Mouse (Mus musculus) forebrain, embryonic 14.5 days (tissue): ENCODE results near the gene Hax1. TPM values are rescaled to one million over a fixed set of nuclear protein-coding genes. Genes with fewer than 3 reads are reported as not detected.

ENCODE experiments used
- ATAC-seq: fragments of 200-750 bp; cut with Nextera tagmentation; 2 replicates; pipeline ENCODE4 v1.8.0; 2017; ENCODE audit warnings: mild to moderate bottlenecking, moderate library complexity
- DNase-seq: peaks from one replicate; pipeline ENCODE4 v3.0.0-alpha.2; 2015; ENCODE audit warnings: low spot score
- H3K27ac ChIP-seq: fragments of 300-500 bp; sonication (generic); 2 replicates; pipeline ENCODE4 v1.5.1; 2014; ENCODE audit warnings: low read depth, mild to moderate bottlenecking, control low read depth, low read length, moderate library complexity
- H3K27me3 ChIP-seq: fragments of 300-500 bp; sonication (generic); replicated peaks from 2 replicates; pipeline ENCODE4 v1.6.1; 2014; ENCODE audit warnings: low read length, control low read depth, mixed read lengths; ENCODE audit not compliant: control insufficient read depth, insufficient read depth
- H3K36me3 ChIP-seq: fragments of 300-500 bp; sonication (generic); 2 replicates; pipeline ENCODE4 v1.6.1; 2014; ENCODE audit warnings: low read length, control low read depth; ENCODE audit not compliant: control insufficient read depth, insufficient read depth
- H3K4me1 ChIP-seq: fragments of 300-500 bp; sonication (generic); 2 replicates; pipeline ENCODE4 v1.6.1; 2014; ENCODE audit warnings: antibody characterized with exemption, low read length, control low read depth; ENCODE audit not compliant: control insufficient read depth, insufficient read depth
- H3K4me2 ChIP-seq: fragments of 300-500 bp; sonication (generic); 2 replicates; pipeline ENCODE4 v1.6.1; 2014; ENCODE audit warnings: mild to moderate bottlenecking, control low read depth, low read length
- H3K4me3 ChIP-seq: fragments of 300-500 bp; sonication (generic); 2 replicates; pipeline ENCODE4 v1.5.1; 2014; ENCODE audit warnings: low read depth, low read length, control low read depth
- H3K9ac ChIP-seq: fragments of 300-500 bp; sonication (generic); 2 replicates; pipeline ENCODE4 v1.6.1; 2014; ENCODE audit warnings: mild to moderate bottlenecking, low read length, control low read depth, moderate library complexity
- H3K9me3 ChIP-seq: fragments of 300-500 bp; sonication (generic); replicated peaks from 2 replicates; pipeline ENCODE4 v1.6.1; 2016; ENCODE audit warnings: low read length, control low read depth, mixed read lengths; ENCODE audit not compliant: control insufficient read depth
- WGBS: fragments of 180-500 bp; shearing (Covaris S2); extraction: QIAGEN DNeasy Blood & Tissue Kit; methylation state at CpG from one replicate; pipeline ENCODE4 v1.1.7; 2014; 5-methylcytosine and 5-hydroxymethylcytosine counted together
- polyA plus RNA-seq: library from polyadenylated mRNA; unstranded; fragments of >200 nt; fragmentation: Nextera tagmentation; extraction: Ambion mirVana; gene quantifications from 2 replicates; pipeline ENCODE4 v1.2.1, GENCODE M21; 2014

Hax1 gene
- polyA plus RNA-seq, 1 experiment from 2014 or later = 155 TPM

DNA sequence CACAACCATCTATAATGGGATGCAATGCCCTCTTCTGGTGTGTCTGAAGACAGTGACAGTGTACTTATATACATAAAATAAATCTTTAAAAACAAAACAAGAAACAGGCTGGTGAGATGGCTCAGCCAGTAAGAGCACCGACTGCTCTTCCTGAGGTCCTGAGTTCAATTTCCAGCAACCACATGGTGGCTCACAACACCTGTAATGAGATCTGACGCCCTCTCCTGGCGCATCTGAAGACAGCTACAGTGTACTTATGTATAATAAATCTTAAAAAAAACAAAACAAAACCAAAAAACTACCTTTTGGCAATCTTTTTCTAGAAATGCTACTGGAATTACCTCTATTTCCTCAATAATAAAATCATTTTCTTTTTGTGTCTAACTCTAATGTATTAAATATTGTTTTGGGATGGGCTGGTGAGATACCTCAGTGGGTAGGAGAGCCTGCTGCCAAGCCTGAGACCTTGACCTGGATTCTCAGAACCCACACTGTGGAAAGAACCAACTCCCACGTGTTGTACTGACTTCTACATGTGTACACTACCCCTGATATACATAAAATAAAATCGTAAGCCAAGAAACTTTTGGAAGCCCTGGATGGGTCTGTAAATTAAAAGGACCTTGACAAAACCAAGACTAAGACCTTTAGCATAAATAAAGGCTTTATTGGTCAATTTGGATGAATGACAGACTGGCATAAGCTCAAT, 3.6 kb downstream of the Hax1 start:
- Histone ChIP-seq H3K9ac (no peak overlapping the region), H3K27me3 (no peaks in the 10 kb centered on the region), H3K4me2 (no peak overlapping the region), H3K36me3 (peaks cover 23% of the 10 kb centered on the region), H3K4me3 (no peak overlapping the region), H3K27ac (no peak overlapping the region), H3K9me3 (no peaks in the 10 kb centered on the region), H3K4me1 (no peaks in the 10 kb centered on the region)
- 95% methylated on average over 5 of the region's 5 CpGs for WGBS
- ATAC-seq (no peak), DNase-seq (no peak)

DNA sequence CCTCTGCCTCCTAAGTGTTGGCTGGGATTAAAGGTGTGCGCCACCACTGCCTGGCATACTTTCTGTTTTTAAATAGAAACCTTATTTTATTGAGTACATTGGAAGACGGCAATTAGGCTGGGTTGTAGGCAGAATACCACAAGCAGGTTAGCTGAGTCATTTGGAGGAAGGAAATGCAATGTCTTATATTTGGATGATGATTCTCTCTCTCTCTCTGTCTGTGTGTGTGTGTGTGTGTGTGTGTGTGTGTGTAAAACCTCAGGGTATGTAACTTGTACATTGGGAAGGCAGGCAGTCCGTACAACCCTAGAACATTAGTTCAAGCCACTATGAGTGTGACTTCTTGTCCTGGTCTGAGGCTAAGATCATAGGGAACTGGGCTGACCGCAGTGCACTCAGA, 10.8 kb downstream of the Hax1 start:
- DNase-seq (no peak), ATAC-seq (no peak)
- no peaks in the 10 kb centered on the region for H3K27me3 ChIP-seq
- H3K36me3 ChIP-seq = no peaks in the 10 kb centered on the region
- H3K4me2 ChIP-seq = no peak overlapping the region
- no peak overlapping the region for H3K27ac ChIP-seq
- WGBS = 94% methylated on average over 4 of the region's 4 CpGs
- no peaks in the 10 kb centered on the region for H3K4me1 ChIP-seq
- H3K9ac ChIP-seq = no peak overlapping the region
- no peak overlapping the region for H3K4me3 ChIP-seq
- H3K9me3 ChIP-seq = no peaks in the 10 kb centered on the region

DNA sequence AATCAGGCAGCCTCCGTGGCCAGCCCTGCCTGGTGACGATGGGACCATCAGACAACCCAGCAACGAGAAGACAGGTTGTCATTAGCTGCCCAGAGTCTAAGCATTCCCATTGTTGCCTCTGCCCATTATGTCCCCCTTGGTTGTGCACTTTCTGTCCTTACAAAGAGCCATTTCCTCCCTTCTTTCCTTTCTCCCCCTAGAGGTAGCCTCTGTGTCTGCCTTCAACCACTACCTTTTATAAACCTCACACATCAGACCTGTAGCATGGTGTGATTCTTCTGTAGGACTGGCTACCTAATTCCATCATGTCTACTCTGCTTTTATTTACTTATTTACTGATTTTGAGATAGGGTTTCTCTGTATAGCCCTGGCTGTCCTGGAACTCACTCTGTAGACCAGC, 11.4 kb downstream of the Hax1 start:
- no peak for ATAC-seq
- WGBS = 49% methylated on average over 3 of the region's 3 CpGs

DNA sequence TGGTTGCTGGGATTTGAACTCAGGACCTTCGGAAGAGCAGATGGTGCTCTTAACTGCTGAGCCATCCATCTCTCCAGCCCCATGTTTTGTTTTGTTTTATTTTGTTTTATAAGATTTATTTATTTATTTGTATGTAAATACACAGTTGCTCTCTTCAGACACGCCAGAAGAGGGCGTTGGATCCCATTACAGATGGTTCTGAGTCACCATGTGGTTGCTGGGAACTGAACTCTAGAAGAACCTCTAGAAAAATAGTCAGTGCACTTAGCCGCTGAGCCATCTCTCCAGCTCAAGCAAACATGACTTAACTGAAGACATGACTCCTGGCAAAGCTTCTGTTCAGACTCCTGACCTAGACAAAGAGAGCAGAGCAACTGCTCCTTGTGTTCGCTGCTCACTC, 16.2 kb downstream of the Hax1 start:
- no peak overlapping the region for H3K4me3 ChIP-seq
- 72% methylated on average over 5 of the region's 5 CpGs for WGBS

More for the DNA sequence above, 11.4 kb downstream of the Hax1 start:
- Histone ChIP-seq H3K4me1 (no peaks in the 10 kb centered on the region), H3K4me2 (no peak overlapping the region), H3K9me3 (no peaks in the 10 kb centered on the region), H3K9ac (no peak overlapping the region), H3K27ac (no peak overlapping the region), H3K36me3 (no peaks in the 10 kb centered on the region), H3K4me3 (no peak overlapping the region), H3K27me3 (no peaks in the 10 kb centered on the region)
- no peak for DNase-seq

DNA sequence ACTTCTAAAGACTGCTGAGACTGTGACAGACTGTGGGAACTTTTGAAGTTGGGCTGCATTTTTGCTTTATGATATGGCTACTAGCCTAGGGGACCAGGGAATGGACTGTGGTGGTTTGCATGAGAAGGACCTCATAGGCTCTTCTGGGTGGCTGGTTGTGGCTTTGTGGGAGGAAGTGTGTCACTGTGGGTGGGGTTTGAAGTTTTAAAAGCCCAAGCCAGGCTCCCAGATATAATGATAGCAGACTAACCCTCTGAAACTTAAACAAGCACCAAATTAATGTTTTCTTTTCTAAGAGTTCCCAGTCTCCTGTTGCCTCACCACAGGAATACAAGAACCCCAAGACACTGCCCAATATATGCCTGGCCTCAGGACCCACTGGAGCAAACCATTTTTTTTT, 21.7 kb downstream of the Hax1 start:
- H3K4me1 ChIP-seq = no peaks in the 10 kb centered on the region
- DNase-seq = no peak
- no peaks in the 10 kb centered on the region for H3K36me3 ChIP-seq
- H3K9me3 ChIP-seq = no peaks in the 10 kb centered on the region
- no peak overlapping the region for H3K27ac ChIP-seq
- no peak overlapping the region for H3K4me2 ChIP-seq
- H3K9ac ChIP-seq = no peak overlapping the region
- no peak for ATAC-seq
- H3K4me3 ChIP-seq = no peak overlapping the region
- H3K27me3 ChIP-seq = no peaks in the 10 kb centered on the region

More for the DNA sequence above, 16.2 kb downstream of the Hax1 start:
- Histone ChIP-seq H3K4me1 (no peaks in the 10 kb centered on the region), H3K36me3 (no peaks in the 10 kb centered on the region), H3K4me2 (no peak overlapping the region), H3K9ac (no peak overlapping the region), H3K9me3 (no peaks in the 10 kb centered on the region), H3K27ac (no peak overlapping the region), H3K27me3 (no peaks in the 10 kb centered on the region)
- DNase-seq (no peak), ATAC-seq (no peak)

DNA sequence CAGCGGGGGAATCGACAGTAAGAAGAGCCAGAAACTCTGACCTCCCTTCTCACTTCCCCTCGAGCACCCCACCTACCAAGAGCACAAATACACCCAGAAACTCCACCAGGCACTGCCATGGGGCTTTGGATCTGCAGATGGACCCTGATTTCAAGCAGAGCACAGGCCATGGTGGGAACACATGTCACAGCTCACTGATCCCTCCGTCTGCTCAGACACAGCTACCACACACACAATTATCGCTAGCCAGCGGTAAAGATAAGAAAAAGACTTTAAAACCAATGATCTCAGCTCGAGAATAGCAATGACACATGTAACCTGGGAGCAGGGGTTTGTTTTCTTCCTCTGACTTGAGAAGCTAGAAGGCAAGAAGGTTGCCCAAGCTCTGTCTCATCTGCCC, 30.1 kb downstream of the Hax1 start:
- DNase-seq (no peak), ATAC-seq (no peak)
- WGBS = 80% methylated on average over 7 of the region's 7 CpGs
- Histone ChIP-seq H3K9ac (no peak overlapping the region), H3K27ac (no peak overlapping the region), H3K36me3 (no peaks in the 10 kb centered on the region), H3K4me2 (no peak overlapping the region), H3K27me3 (no peaks in the 10 kb centered on the region), H3K4me1 (peaks cover 5% of the 10 kb centered on the region; the same call in 1 of the 2 replicates), H3K4me3 (no peak overlapping the region), H3K9me3 (no peaks in the 10 kb centered on the region)

DNA sequence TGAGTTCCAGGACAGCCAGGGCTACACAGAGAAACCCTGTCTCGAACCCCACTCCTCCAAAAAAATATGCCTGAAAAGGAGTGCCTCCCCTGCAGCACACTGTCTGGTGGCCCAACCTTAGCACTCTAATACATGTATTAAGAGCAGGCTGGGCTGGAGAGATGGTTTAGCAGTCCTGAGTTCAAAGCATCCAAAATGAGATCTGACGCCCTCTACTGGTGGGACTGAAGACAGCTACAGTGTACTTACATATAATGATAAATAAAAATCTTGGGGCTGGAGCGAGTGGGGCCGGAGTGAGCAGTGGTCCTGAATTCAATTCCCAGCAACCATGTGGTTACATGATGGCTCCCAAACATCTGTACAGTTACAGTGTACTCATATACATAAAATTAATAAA, 31.6 kb downstream of the Hax1 start:
- no peak for DNase-seq
- no peak overlapping the region for H3K27ac ChIP-seq
- no peak overlapping the region for H3K4me3 ChIP-seq
- no peak overlapping the region for H3K9ac ChIP-seq
- H3K36me3 ChIP-seq = no peaks in the 10 kb centered on the region
- H3K27me3 ChIP-seq = no peaks in the 10 kb centered on the region
- H3K4me2 ChIP-seq = no peak overlapping the region
- WGBS = 76% methylated on average over 4 of the region's 4 CpGs
- ATAC-seq = no peak
- H3K9me3 ChIP-seq = no peaks in the 10 kb centered on the region
- H3K4me1 ChIP-seq = peaks cover 10% of the 10 kb centered on the region

DNA sequence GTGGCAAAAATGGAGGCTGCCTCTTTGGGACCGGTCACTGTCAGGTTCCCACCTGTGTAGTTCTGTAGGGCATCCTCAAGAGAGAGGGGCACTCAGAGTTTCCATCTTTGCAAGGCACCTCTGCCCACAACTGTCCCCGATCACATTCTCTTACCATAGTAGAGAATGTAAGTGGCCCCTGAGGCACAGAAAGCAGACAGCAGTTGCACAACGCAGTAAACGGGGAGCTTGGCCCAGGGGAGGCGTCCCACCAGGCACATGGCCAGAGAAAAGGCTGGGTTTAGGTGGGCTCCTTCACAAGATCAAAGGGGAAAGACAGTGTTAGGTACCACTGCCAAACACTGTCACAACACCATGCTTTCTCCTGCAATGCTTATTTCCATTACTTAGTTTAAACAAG, 32.6 kb downstream of the Hax1 start:
- no peak for DNase-seq
- H3K4me1 ChIP-seq = peaks cover 19% of the 10 kb centered on the region
- WGBS = 83% methylated on average over 5 of the region's 5 CpGs
- H3K4me2 ChIP-seq = no peak overlapping the region
- no peak overlapping the region for H3K27ac ChIP-seq
- no peaks in the 10 kb centered on the region for H3K27me3 ChIP-seq
- no peaks in the 10 kb centered on the region for H3K9me3 ChIP-seq
- H3K36me3 ChIP-seq = no peaks in the 10 kb centered on the region
- ATAC-seq = no peak
- H3K4me3 ChIP-seq = no peak overlapping the region
- no peak overlapping the region for H3K9ac ChIP-seq

DNA sequence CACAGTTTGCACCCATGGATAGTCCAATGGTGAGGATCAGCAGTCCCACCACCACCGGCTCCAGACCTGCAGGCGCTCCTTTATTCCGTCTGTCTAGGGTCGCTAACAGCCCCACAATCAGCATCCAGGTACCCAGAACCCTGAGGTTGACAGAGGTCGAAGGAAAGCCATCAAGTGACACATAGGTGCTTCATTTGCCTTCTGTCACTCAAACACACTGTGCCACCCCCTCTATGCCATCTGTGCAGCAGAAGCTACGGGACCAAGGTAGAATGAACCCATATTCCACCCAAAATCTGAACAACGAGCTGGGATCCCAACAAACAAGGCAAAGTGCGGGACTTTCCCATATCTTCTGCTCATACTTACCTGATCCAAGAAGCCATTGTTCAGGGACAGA, 33.0 kb downstream of the Hax1 start:
- WGBS = 93% methylated on average over 8 of the region's 8 CpGs
- ATAC-seq (no peak), DNase-seq (no peak)

More for the DNA sequence above, 33.0 kb downstream of the Hax1 start:
- Histone ChIP-seq H3K9ac (no peak overlapping the region), H3K36me3 (no peaks in the 10 kb centered on the region), H3K4me1 (peaks cover 23% of the 10 kb centered on the region), H3K27ac (no peak overlapping the region), H3K27me3 (no peaks in the 10 kb centered on the region), H3K9me3 (no peaks in the 10 kb centered on the region), H3K4me2 (no peak overlapping the region), H3K4me3 (no peak overlapping the region)
